Mouse (Mus musculus) stomach, embryonic 14.5 days (tissue): ENCODE results near the gene Foxd4. TPM values are rescaled to one million over a fixed set of nuclear protein-coding genes. Genes with fewer than 3 reads are reported as not detected.

Experiments
- ATAC-seq: fragments of 200-750 bp; cut with Nextera tagmentation; 2 replicates; pipeline ENCODE4 v1.8.0; 2017; ENCODE audit warnings: low read depth, moderate TSS enrichment; ENCODE audit not compliant: insufficient number of reproducible peaks, insufficient read depth, low FRiP score
- H3K27ac ChIP-seq: fragments of 300-500 bp; sonication (generic); 2 replicates; pipeline ENCODE4 v1.5.1; 2014; ENCODE audit warnings: mild to moderate bottlenecking, low read length, moderate library complexity, mixed read lengths
- H3K27me3 ChIP-seq: fragments of 300-500 bp; sonication (generic); 2 replicates; pipeline ENCODE4 v1.6.1; 2014; ENCODE audit warnings: low read length, control low read depth, mixed read lengths; ENCODE audit not compliant: control insufficient read depth, insufficient read depth
- H3K36me3 ChIP-seq: fragments of 300-500 bp; sonication (generic); 2 replicates; pipeline ENCODE4 v1.6.1; 2014; ENCODE audit warnings: mild to moderate bottlenecking, control low read depth, low read length, moderate library complexity, mixed read lengths; ENCODE audit not compliant: control insufficient read depth, insufficient read depth
- H3K4me1 ChIP-seq: fragments of 300-500 bp; sonication (generic); 2 replicates; pipeline ENCODE4 v1.6.1; 2014; ENCODE audit warnings: low read length, control low read depth, mixed read lengths; ENCODE audit not compliant: control insufficient read depth, insufficient read depth
- H3K4me2 ChIP-seq: fragments of 300-500 bp; sonication (generic); replicated peaks from 2 replicates; pipeline ENCODE4 v1.6.1; 2014; ENCODE audit warnings: low read depth, low read length, control low read depth
- H3K4me3 ChIP-seq: fragments of 300-500 bp; sonication (generic); 2 replicates; pipeline ENCODE4 v1.5.1; 2014; ENCODE audit warnings: low read depth, low read length, control low read depth
- H3K9ac ChIP-seq: fragments of 300-500 bp; sonication (generic); replicated peaks from 2 replicates; pipeline ENCODE4 v1.6.1; 2014; ENCODE audit warnings: low read depth, mild to moderate bottlenecking, control low read depth, low read length, moderate library complexity, mixed read lengths
- H3K9me3 ChIP-seq: fragments of 300-500 bp; sonication (generic); 2 replicates; pipeline ENCODE4 v1.6.1; 2016; ENCODE audit warnings: low read depth, low read length, control low read depth; ENCODE audit not compliant: control insufficient read depth
- WGBS: fragments of 180-500 bp; shearing (Covaris S2); extraction: QIAGEN DNeasy Blood & Tissue Kit; methylation state at CpG from one replicate; pipeline ENCODE4 v1.1.7; 2014; 5-methylcytosine and 5-hydroxymethylcytosine counted together
- polyA plus RNA-seq: library from polyadenylated mRNA; unstranded; fragments of >200 nt; fragmentation: Nextera tagmentation; extraction: Ambion mirVana; gene quantifications from 2 replicates; pipeline ENCODE4 v1.2.1, GENCODE M21; 2014

Gene Foxd4
- not detected in 2 replicates for polyA plus RNA-seq

DNA sequence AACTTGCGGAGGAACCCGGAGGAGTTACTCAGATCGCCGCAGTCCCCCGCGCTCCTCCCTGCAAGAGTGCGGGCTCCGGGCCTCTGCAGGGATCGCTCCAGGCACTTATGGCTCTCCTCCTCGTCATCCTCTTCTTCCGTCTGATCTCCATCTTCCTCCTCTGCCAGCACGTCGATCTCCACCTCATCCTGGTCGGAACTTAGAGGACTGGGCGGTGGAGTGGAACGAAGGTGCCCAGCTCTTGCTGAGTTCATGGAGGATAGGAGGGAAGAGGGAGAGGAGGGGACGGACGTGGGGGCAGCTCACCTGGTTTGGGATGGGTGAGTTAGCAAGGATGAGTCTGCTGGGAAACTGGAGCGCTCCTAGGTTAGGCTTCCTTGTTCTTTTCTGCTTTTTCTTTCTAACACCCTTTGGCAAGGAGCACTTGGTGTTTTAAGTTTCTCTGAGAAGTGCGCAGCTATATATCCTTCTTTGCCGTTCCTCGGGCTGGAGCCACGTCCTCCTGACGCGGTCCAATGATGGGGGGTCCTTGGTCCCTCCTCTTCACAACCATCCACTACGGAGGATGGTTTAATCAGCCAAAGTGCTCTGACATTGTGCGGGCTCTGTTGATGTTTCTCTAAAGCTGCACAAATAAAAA is at the start of gene Foxd4:
TSS of gene Foxd4 (minus strand) at position 617 of the 640 bp plus-strand sequence.
- Histone ChIP-seq H3K9me3 (no peaks in the 10 kb centered on the region), H3K4me2 (peak within 1 kb of the TSS; percentile 43), H3K4me1 (peaks cover 11% of the 10 kb centered on the region), H3K36me3 (no peaks in the 10 kb centered on the region), H3K9ac (no peak within 1 kb of the TSS), H3K27me3 (peaks cover 51% of the 10 kb centered on the region), H3K4me3 (peak within 1 kb of the TSS; percentile 21), H3K27ac (no peak within 1 kb of the TSS)
- 2% methylated on average over 25 of the region's 27 CpGs for WGBS
- ATAC-seq, result no peak

DNA sequence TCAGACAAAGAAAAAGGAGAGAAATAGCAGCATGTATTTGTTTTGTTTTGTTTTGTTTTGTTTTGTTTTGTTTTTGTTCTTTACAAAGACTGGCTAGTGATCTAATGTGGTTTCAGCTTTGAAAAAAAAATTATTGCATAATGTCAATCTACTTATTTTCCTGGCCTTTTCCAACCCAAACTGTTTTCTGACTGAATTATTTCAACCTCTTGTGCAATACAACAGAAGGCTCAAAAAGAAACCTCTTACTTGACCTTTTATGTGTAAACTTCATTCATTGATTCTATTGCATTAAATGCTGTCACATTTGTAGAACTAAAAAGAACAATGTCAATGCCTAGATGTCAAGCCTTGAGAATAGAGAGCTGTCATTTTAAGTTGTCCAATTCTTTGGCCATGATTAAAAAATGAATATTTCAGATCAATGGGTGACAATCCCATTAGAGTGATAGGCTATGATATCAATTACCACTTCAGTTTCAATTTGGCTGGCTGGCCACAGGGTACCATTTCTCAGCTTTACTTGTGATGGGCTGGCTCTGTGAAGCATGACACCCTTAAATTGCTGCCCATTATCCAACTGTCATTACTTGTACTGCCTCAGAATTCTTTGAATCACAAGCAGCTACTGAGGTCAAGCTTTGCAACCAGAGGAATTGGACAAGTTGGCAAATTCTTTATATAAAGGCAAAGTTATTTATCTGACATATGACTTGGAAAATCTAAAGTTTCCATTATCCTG is 44.7 kb upstream of the Foxd4 start:
- Histone ChIP-seq H3K4me1 (no peaks in the 10 kb centered on the region), H3K9ac (no peak overlapping the region), H3K27ac (no peak overlapping the region), H3K4me3 (no peak overlapping the region), H3K9me3 (no peaks in the 10 kb centered on the region), H3K27me3 (no peaks in the 10 kb centered on the region), H3K36me3 (no peaks in the 10 kb centered on the region; the same call in 1 of the 2 replicates), H3K4me2 (no peak overlapping the region)
- ATAC-seq, result no peak

- no peak overlapping the region for H3K4me3 ChIP-seq
- 69% methylated on average over 1 of the region's 1 CpGs for WGBS
- ATAC-seq, result no peak
- H3K9me3 ChIP-seq, result no peaks in the 10 kb centered on the region
- no peaks in the 10 kb centered on the region; the same call in 1 of the 2 replicates for H3K36me3 ChIP-seq
- H3K4me1 ChIP-seq, result no peaks in the 10 kb centered on the region
- H3K9ac ChIP-seq, result no peak overlapping the region
- H3K27me3 ChIP-seq, result no peaks in the 10 kb centered on the region
- no peak overlapping the region for H3K27ac ChIP-seq
- H3K4me2 ChIP-seq, result no peak overlapping the region
These were observed 36.1 kb upstream of the Foxd4 start for GRCm38 (mm10) chr19:24937084-24937483.

GRCm38 (mm10) chr19:24929041-24929440 is 28.0 kb upstream of the Foxd4 start:
- no peaks in the 10 kb centered on the region for H3K4me1 ChIP-seq
- H3K4me3 ChIP-seq, result no peak overlapping the region
- H3K9ac ChIP-seq, result no peak overlapping the region
- 59% methylated on average over 1 of the region's 1 CpGs for WGBS
- no peaks in the 10 kb centered on the region for H3K9me3 ChIP-seq
- ATAC-seq, result no peak
- no peak overlapping the region for H3K4me2 ChIP-seq
- no peaks in the 10 kb centered on the region for H3K27me3 ChIP-seq
- H3K36me3 ChIP-seq, result no peaks in the 10 kb centered on the region
- no peak overlapping the region for H3K27ac ChIP-seq

GRCm38 (mm10) chr19:24920866-24921265 is 19.9 kb upstream of the Foxd4 start:
- Histone ChIP-seq H3K9me3 (no peaks in the 10 kb centered on the region), H3K27ac (no peak overlapping the region), H3K27me3 (no peaks in the 10 kb centered on the region), H3K4me3 (no peak overlapping the region), H3K36me3 (peaks cover 8% of the 10 kb centered on the region; the same call in 1 of the 2 replicates), H3K9ac (no peak overlapping the region), H3K4me1 (no peaks in the 10 kb centered on the region), H3K4me2 (no peak overlapping the region)
- 91% methylated on average over 5 of the region's 5 CpGs for WGBS
- ATAC-seq, result no peak

- Histone ChIP-seq H3K36me3 (no peaks in the 10 kb centered on the region), H3K4me1 (no peaks in the 10 kb centered on the region), H3K4me2 (no peak overlapping the region), H3K9me3 (no peaks in the 10 kb centered on the region), H3K4me3 (no peak overlapping the region), H3K27me3 (no peaks in the 10 kb centered on the region), H3K9ac (no peak overlapping the region), H3K27ac (no peak overlapping the region)
- WGBS, result 93% methylated on average over 3 of the region's 3 CpGs
- no peak for ATAC-seq
These were observed 7.6 kb upstream of the Foxd4 start for GRCm38 (mm10) chr19:24908385-24909155.

DNA sequence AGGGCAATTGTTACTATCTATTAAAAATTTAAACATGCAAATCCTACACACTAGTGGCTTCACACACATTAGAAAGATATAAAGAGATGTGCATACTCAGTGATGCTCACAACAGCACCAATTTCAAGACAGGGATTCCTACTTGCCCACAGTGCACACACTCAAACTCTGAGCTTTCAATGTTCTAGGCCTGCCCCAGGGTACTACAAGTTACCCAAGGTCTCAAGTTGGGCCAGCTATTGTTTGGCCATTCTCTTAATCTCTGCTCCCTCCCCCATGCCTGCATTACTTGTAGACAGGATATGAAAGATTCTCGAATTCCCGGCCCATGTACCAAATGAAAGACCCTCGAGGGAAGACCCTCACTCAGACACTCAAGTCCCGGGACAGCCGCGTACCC is 6.7 kb upstream of the Foxd4 start:
- Histone ChIP-seq H3K4me2 (no peak overlapping the region), H3K4me1 (no peaks in the 10 kb centered on the region), H3K27me3 (peaks cover 8% of the 10 kb centered on the region), H3K9ac (no peak overlapping the region), H3K4me3 (no peak overlapping the region), H3K36me3 (no peaks in the 10 kb centered on the region), H3K27ac (no peak overlapping the region), H3K9me3 (no peaks in the 10 kb centered on the region)
- no peak for ATAC-seq
- WGBS, result 92% methylated on average over 3 of the region's 6 CpGs

DNA sequence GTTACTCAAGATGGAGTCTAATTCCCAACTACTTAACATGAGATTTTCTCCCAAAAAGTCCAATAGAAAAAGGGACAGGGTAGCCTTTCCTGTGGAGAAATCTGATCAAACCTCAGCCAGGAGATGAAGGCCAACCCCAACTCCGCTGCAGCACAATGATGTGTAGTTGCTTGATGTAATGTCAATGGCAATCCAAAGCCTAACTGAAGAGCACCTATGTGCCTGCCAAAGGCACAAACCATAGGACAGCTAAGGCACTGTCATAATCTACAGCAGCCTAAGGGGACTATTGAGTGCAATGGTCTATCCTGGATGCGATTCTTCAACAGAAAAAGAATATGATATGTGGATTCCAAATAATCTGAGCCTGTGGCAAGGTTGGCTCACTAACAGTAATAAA is 1.8 kb upstream of the Foxd4 start:
- Histone ChIP-seq H3K27ac (no peak overlapping the region), H3K4me3 (no peak overlapping the region), H3K9me3 (no peaks in the 10 kb centered on the region), H3K9ac (no peak overlapping the region), H3K36me3 (no peaks in the 10 kb centered on the region), H3K27me3 (peaks cover 42% of the 10 kb centered on the region), H3K4me2 (no peak overlapping the region), H3K4me1 (peaks cover 11% of the 10 kb centered on the region)
- 48% methylated on average over 2 of the region's 2 CpGs for WGBS
- no peak for ATAC-seq
